Mouse (Mus musculus) macrophage (primary cell): Measurements from ENCODE around the gene Nfix. TPM values are rescaled to one million over a fixed set of nuclear protein-coding genes. Genes with fewer than 3 reads are reported as not detected.

Experiments used
- H3K27ac ChIP-seq: fragments of 350-480 bp; formaldehyde crosslinking; 2 replicates; pipeline ENCODE4 v1.9.0; 2021
- H3K36me3 ChIP-seq: fragments of 350-480 bp; formaldehyde crosslinking; 2 replicates; pipeline ENCODE4 v1.9.0; 2021; ENCODE audit errors: inconsistent target
- H3K4me3 ChIP-seq: fragments of 350-480 bp; formaldehyde crosslinking; 2 replicates; pipeline ENCODE4 v1.9.0; 2021; ENCODE audit errors: inconsistent target
- H3K79me2 ChIP-seq: fragments of 350-480 bp; formaldehyde crosslinking; 2 replicates; pipeline ENCODE4 v1.9.0; 2021; ENCODE audit errors: inconsistent target
- WGBS: methylation state at CpG from one replicate; pipeline ENCODE4 v1.1.7; 2026; ENCODE audit warnings: inconsistent platforms; ENCODE audit not compliant: missing documents; 5-methylcytosine and 5-hydroxymethylcytosine counted together
- polyA plus RNA-seq: library from polyadenylated mRNA; stranded (reverse); fragments of 250-400 nt; gene quantifications from 3 replicates; pipeline ENCODE4 v1.2.4, GENCODE M21; 2018; ENCODE audit warnings: inconsistent platforms

Gene Nfix
- polyA plus RNA-seq, 1 experiment from 2014 or later, result 4.3 TPM

- Histone ChIP-seq H3K4me3 (no peak overlapping the region), H3K79me2 (no peaks in the 10 kb centered on the region), H3K27ac (no peak overlapping the region), H3K36me3 (no peaks in the 10 kb centered on the region)
- WGBS, result 50% methylated on average over 18 of the region's 19 CpGs
Observed at GRCm38 (mm10) chr8:84814555-84815441, 14.7 kb upstream of the Nfix start.

- Histone ChIP-seq H3K27ac (no peak overlapping the region), H3K79me2 (no peaks in the 10 kb centered on the region), H3K4me3 (no peak overlapping the region), H3K36me3 (no peaks in the 10 kb centered on the region)
- 92% methylated on average over 3 of the region's 11 CpGs for WGBS
Observed at GRCm38 (mm10) chr8:84814240-84814554, 14.1 kb upstream of the Nfix start.

- Histone ChIP-seq H3K27ac (no peak overlapping the region), H3K79me2 (no peaks in the 10 kb centered on the region), H3K4me3 (no peak overlapping the region), H3K36me3 (no peaks in the 10 kb centered on the region)
- 93% methylated on average over 3 of the region's 3 CpGs for WGBS
Observed at GRCm38 (mm10) chr8:84813830-84814229, 13.7 kb upstream of the Nfix start.

- Histone ChIP-seq H3K36me3 (no peaks in the 10 kb centered on the region), H3K4me3 (no peak overlapping the region), H3K27ac (no peak overlapping the region), H3K79me2 (no peaks in the 10 kb centered on the region)
- 2% methylated on average over 5 of the region's 5 CpGs for WGBS
Observed at GRCm38 (mm10) chr8:84813059-84813458, 12.9 kb upstream of the Nfix start.

- 44% methylated on average over 8 of the region's 10 CpGs for WGBS
- Histone ChIP-seq H3K79me2 (no peaks in the 10 kb centered on the region), H3K4me3 (no peak overlapping the region), H3K36me3 (no peaks in the 10 kb centered on the region), H3K27ac (no peak overlapping the region)
Observed at GRCm38 (mm10) chr8:84811303-84811702, 11.2 kb upstream of the Nfix start.

- Histone ChIP-seq H3K79me2 (no peaks in the 10 kb centered on the region), H3K36me3 (no peaks in the 10 kb centered on the region), H3K4me3 (no peak overlapping the region), H3K27ac (no peak overlapping the region)
- 1% methylated on average over 32 of the region's 32 CpGs for WGBS
Observed at GRCm38 (mm10) chr8:84810896-84811295, 10.8 kb upstream of the Nfix start.

- Histone ChIP-seq H3K27ac (no peak overlapping the region), H3K36me3 (no peaks in the 10 kb centered on the region), H3K4me3 (no peak overlapping the region), H3K79me2 (no peaks in the 10 kb centered on the region)
- 85% methylated on average over 5 of the region's 5 CpGs for whole genome bisulfite sequencing
Observed at GRCm38 (mm10) chr8:84809941-84810280, 9.8 kb upstream of the Nfix start.

GRCm38 (mm10) chr8:84809109-84809940 is 9.2 kb upstream of the Nfix start:
- H3K4me3 ChIP-seq, result no peak overlapping the region

GRCm38 (mm10) chr8:84806031-84806430 is 5.9 kb upstream of the Nfix start:
- WGBS, result 94% methylated on average over 5 of the region's 5 CpGs
- Histone ChIP-seq H3K27ac (no peak overlapping the region), H3K36me3 (no peaks in the 10 kb centered on the region), H3K4me3 (no peak overlapping the region), H3K79me2 (no peaks in the 10 kb centered on the region)

More at GRCm38 (mm10) chr8:84809109-84809940, 9.2 kb upstream of the Nfix start:
- WGBS, result 92% methylated on average over 12 of the region's 12 CpGs
- no peak overlapping the region for H3K27ac ChIP-seq
- H3K79me2 ChIP-seq, result no peaks in the 10 kb centered on the region
- H3K36me3 ChIP-seq, result no peaks in the 10 kb centered on the region

GRCm38 (mm10) chr8:84799136-84799931 is 810 bp downstream of the Nfix start:
- no peak overlapping the region for H3K27ac ChIP-seq

GRCm38 (mm10) chr8:84798446-84799135 is 1.6 kb downstream of the Nfix start:
- WGBS, result 93% methylated on average over 9 of the region's 10 CpGs
- Histone ChIP-seq H3K4me3 (no peak overlapping the region), H3K36me3 (no peaks in the 10 kb centered on the region), H3K27ac (no peak overlapping the region), H3K79me2 (no peaks in the 10 kb centered on the region; the same call in 1 of the 2 replicates)

More at GRCm38 (mm10) chr8:84799136-84799931, 810 bp downstream of the Nfix start:
- WGBS, result 2% methylated on average over 89 of the region's 108 CpGs
- H3K36me3 ChIP-seq, result no peaks in the 10 kb centered on the region
- H3K79me2 ChIP-seq, result no peaks in the 10 kb centered on the region; the same call in 1 of the 2 replicates
- no peak overlapping the region for H3K4me3 ChIP-seq

- 100% methylated on average over 6 of the region's 6 CpGs for WGBS
- H3K79me2 ChIP-seq, result no peaks in the 10 kb centered on the region; the same call in 1 of the 2 replicates
Observed at GRCm38 (mm10) chr8:84797971-84798370, 2.2 kb downstream of the Nfix start.

GRCm38 (mm10) chr8:84797256-84797797 is 2.8 kb downstream of the Nfix start:
- H3K79me2 ChIP-seq, result no peaks in the 10 kb centered on the region; the same call in 1 of the 2 replicates
- H3K27ac ChIP-seq, result no peak overlapping the region
- WGBS, result 95% methylated on average over 14 of the region's 15 CpGs
- H3K4me3 ChIP-seq, result no peak overlapping the region
- H3K36me3 ChIP-seq, result no peaks in the 10 kb centered on the region

More at GRCm38 (mm10) chr8:84797971-84798370, 2.2 kb downstream of the Nfix start:
- Histone ChIP-seq H3K36me3 (no peaks in the 10 kb centered on the region), H3K4me3 (no peak overlapping the region), H3K27ac (no peak overlapping the region)

- over 99% methylated on average over 7 of the region's 7 CpGs for WGBS
- H3K79me2 ChIP-seq, result no peaks in the 10 kb centered on the region; the same call in 1 of the 2 replicates
- H3K36me3 ChIP-seq, result no peaks in the 10 kb centered on the region
- no peak overlapping the region for H3K4me3 ChIP-seq
- H3K27ac ChIP-seq, result no peak overlapping the region
Observed at GRCm38 (mm10) chr8:84794486-84794885, 5.7 kb downstream of the Nfix start.
